Mouse (Mus musculus) E14TG2a.4 (cell line): ENCODE measurements around the gene Plcb4.

Experiments used
- CTCF ChIP-seq: conservative IDR thresholded peaks from 2 replicates; pipeline ENCODE4 v1.5.1; 2014; ENCODE audit warnings: low read length
- NANOG ChIP-seq: IDR thresholded peaks from 2 replicates; pipeline ENCODE4 v1.6.1; 2014; ENCODE audit warnings: borderline replicate concordance, low read length, mixed read lengths
- POU5F1 ChIP-seq: IDR thresholded peaks from 2 replicates; pipeline ENCODE4 v1.6.1; 2014; ENCODE audit warnings: low read length, borderline replicate concordance

DNA sequence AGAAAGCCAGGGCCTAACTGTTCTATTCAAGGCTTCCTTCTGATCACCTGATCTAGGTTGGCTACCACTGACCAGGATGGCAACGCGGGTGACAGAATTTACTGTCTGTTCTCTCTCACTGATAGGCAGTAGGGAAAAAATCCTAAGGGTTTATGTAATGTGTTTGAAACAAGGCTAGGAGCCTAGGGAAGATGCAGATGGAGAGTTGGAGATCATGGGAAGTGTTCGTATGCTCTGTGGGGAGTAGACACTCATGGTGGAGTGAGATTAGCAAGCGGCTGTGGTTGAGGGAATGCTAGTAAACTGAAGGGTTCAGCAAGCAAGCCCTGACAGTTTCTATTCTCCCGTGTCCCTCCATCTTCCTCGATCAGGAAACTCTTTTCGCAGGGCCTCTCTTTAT lies 220.5 kb downstream of the Plcb4 start:
- TF ChIP-seq CTCF (no peak), NANOG (no peak), POU5F1 (no peak)
